Mouse (Mus musculus): ENCODE data around the gene Lce3d. TPM values are rescaled to one million over a fixed set of nuclear protein-coding genes. Genes with fewer than 3 reads are reported as not detected.

Gene Lce3d
- polyA plus RNA-seq, 1 experiment: not detected

DNA sequence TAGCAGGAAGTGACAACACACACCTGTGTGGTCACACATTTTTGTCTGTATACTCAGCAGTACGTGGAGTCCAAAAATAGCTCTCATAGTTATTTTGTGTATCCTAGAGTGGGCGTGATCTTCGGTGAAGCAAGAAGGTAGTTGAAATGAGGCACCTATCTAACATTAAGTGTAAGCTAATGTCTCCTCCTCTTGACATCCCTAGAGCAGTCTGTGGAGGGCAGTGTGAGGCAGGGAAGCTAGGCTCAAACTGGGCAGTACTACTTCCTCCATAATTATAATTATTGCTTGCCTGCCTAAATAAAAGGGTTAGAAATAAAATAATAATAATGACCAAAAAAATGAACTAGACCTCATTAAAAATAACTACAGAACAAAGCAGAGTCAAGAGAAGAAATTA, 43.4 kb downstream of the Lce3d start:
- no peak overlapping the region for H3K4me3 ChIP-seq (replicated peaks)
- no peaks in the 10 kb centered on the region for H3K4me1 ChIP-seq
- H3K36me3 ChIP-seq (replicated peaks; ENCODE audit: low read length): no peaks in the 10 kb centered on the region
- H3K9me3 ChIP-seq: no peaks in the 10 kb centered on the region
- TF ChIP-seq GATA1 (IDR thresholded peaks at IDR 0.05; ENCODE audit: borderline replicate concordance, low read length): no peak
- TF ChIP-seq FLI1 (IDR thresholded peaks at IDR 0.05; ENCODE audit: low read length): no peak
- no peaks in the 10 kb centered on the region for H3K27me3 ChIP-seq (replicated peaks)

- Histone ChIP-seq H3K36me3 (replicated peaks; ENCODE audit: low read length) (no peaks in the 10 kb centered on the region), H3K4me3 (replicated peaks) (peak overlapping the region; percentile 19), H3K9me3 (no peaks in the 10 kb centered on the region), H3K27me3 (replicated peaks) (no peaks in the 10 kb centered on the region), H3K4me1 (no peaks in the 10 kb centered on the region)
- TF ChIP-seq GATA1 (IDR thresholded peaks at IDR 0.05; ENCODE audit: borderline replicate concordance, low read length) (no peak), FLI1 (IDR thresholded peaks at IDR 0.05; ENCODE audit: low read length) (no peak)
These were observed 45.7 kb downstream of the Lce3d start for GRCm38 (mm10) chr3:93002843-93003242.

Other genes starting within 250 kb of the Lce3d start
- gene Lce1e, start 248.3 kb upstream of the Lce3d start, polyA plus RNA-seq (2012; ENCODE audit: insufficient read depth, low replicate concordance): not detected in 2 replicates
- gene Lce1f, start 237.0 kb upstream of the Lce3d start, polyA plus RNA-seq (2012; ENCODE audit: insufficient read depth, low replicate concordance): not detected in 2 replicates
- not detected in 2 replicates for gene Gm38119, start 218.3 kb upstream of the Lce3d start, polyA plus RNA-seq (2012; ENCODE audit: insufficient read depth, low replicate concordance)
- not detected in 2 replicates for gene Lce1g, start 205.1 kb upstream of the Lce3d start, polyA plus RNA-seq (2012; ENCODE audit: insufficient read depth, low replicate concordance)
- not detected in 2 replicates for gene Lce1h, start 192.3 kb upstream of the Lce3d start, polyA plus RNA-seq (2012; ENCODE audit: insufficient read depth, low replicate concordance)
- gene Lce1i, start 178.5 kb upstream of the Lce3d start, polyA plus RNA-seq (2012; ENCODE audit: insufficient read depth, low replicate concordance): not detected in 2 replicates
- not detected in 2 replicates for gene Lce1j, start 166.9 kb upstream of the Lce3d start, polyA plus RNA-seq (2012; ENCODE audit: insufficient read depth, low replicate concordance)
- not detected in 2 replicates for gene Lce1k, start 149.5 kb upstream of the Lce3d start, polyA plus RNA-seq (2012; ENCODE audit: insufficient read depth, low replicate concordance)
- gene Kprp, start 130.1 kb upstream of the Lce3d start, polyA plus RNA-seq (2012; ENCODE audit: insufficient read depth, low replicate concordance): not detected in 2 replicates
- gene Lce1l, start 106.1 kb upstream of the Lce3d start, polyA plus RNA-seq (2012; ENCODE audit: insufficient read depth, low replicate concordance): not detected in 2 replicates
- gene 2310050C09Rik, start 87.2 kb upstream of the Lce3d start, polyA plus RNA-seq (2012; ENCODE audit: insufficient read depth, low replicate concordance): not detected in 2 replicates
- gene Lce3a, start 31.2 kb upstream of the Lce3d start, polyA plus RNA-seq (2012; ENCODE audit: insufficient read depth, low replicate concordance): not detected in 2 replicates
- gene Lce3b, start 24.4 kb upstream of the Lce3d start, polyA plus RNA-seq (2012; ENCODE audit: insufficient read depth, low replicate concordance): not detected in 2 replicates
- gene Lce3c, start 12.9 kb upstream of the Lce3d start, polyA plus RNA-seq (2012; ENCODE audit: insufficient read depth, low replicate concordance): not detected in 2 replicates
- gene Lce3e, start 9.7 kb downstream of the Lce3d start, polyA plus RNA-seq (2012; ENCODE audit: insufficient read depth, low replicate concordance): not detected in 2 replicates
- gene Lce3f, start 34.8 kb downstream of the Lce3d start, polyA plus RNA-seq (2012; ENCODE audit: insufficient read depth, low replicate concordance): not detected in 2 replicates
- not detected in 2 replicates for gene Crct1, start 58.3 kb downstream of the Lce3d start, polyA plus RNA-seq (2012; ENCODE audit: insufficient read depth, low replicate concordance)
- not detected in 2 replicates for gene Lce1m, start 61.7 kb downstream of the Lce3d start, polyA plus RNA-seq (2012; ENCODE audit: insufficient read depth, low replicate concordance)
- gene Gm4858, start 111.4 kb downstream of the Lce3d start, polyA plus RNA-seq (2012; ENCODE audit: insufficient read depth, low replicate concordance): not detected in 2 replicates
- not detected in 2 replicates for gene Crnn, start 187.4 kb downstream of the Lce3d start, polyA plus RNA-seq (2012; ENCODE audit: insufficient read depth, low replicate concordance)
- gene Flg2, start 239.9 kb downstream of the Lce3d start, polyA plus RNA-seq (2012; ENCODE audit: insufficient read depth, low replicate concordance): not detected in 2 replicates